Mouse (Mus musculus) neutrophil, adult 5-6 weeks (primary cell): Measurements from ENCODE around the gene Polr2l. TPM values are rescaled to one million over a fixed set of nuclear protein-coding genes. Genes with fewer than 3 reads are reported as not detected.

Experiments
- ATAC-seq: fragments of 151-379, 151-347 bp; 2 replicates; pipeline ENCODE4 v1.8.0; 2017; ENCODE audit warnings: mild to moderate bottlenecking, moderate TSS enrichment; ENCODE audit not compliant: insufficient number of reproducible peaks, poor library complexity, low FRiP score, severe bottlenecking; ENCODE audit errors: extremely low read depth
- total RNA-seq: library from RNA; stranded (forward); fragments of 200-1000 nt; gene quantifications from 2 replicates; pipeline ENCODE4 v1.2.3, GENCODE M21; 2017

Gene Polr2l
- total RNA-seq, 1 experiment from 2014 or later = 10.5 TPM

- peak; percentile 56 for ATAC-seq
These were observed 37.5 kb downstream of the Polr2l start, which contains the start of gene Slc25a22 for GRCm38 (mm10) chr7:141437178-141438120. TSS of gene Slc25a22 (minus strand) at chr7:141437892.

GRCm38 (mm10) chr7:141436523-141436892 is 38.4 kb downstream of the Polr2l start:
- ATAC-seq = no peak

GRCm38 (mm10) chr7:141435856-141436522 is 38.9 kb downstream of the Polr2l start:
- ATAC-seq = no peak

GRCm38 (mm10) chr7:141435129-141435855 is 39.6 kb downstream of the Polr2l start:
- peak; percentile 55 for ATAC-seq

- ATAC-seq = no peak
These were observed 40.5 kb downstream of the Polr2l start for GRCm38 (mm10) chr7:141434464-141434863.

- ATAC-seq = no peak
These were observed 41.2 kb downstream of the Polr2l start for GRCm38 (mm10) chr7:141433517-141434400.

- no peak for ATAC-seq
These were observed 42.0 kb downstream of the Polr2l start for GRCm38 (mm10) chr7:141432741-141433516.

- ATAC-seq = no peak
These were observed 42.7 kb downstream of the Polr2l start for GRCm38 (mm10) chr7:141432186-141432611.

- no peak for ATAC-seq
These were observed 43.3 kb downstream of the Polr2l start for GRCm38 (mm10) chr7:141431434-141432185.

- ATAC-seq = no peak
These were observed 44.2 kb downstream of the Polr2l start for GRCm38 (mm10) chr7:141430585-141431240.

- ATAC-seq = no peak
These were observed 44.9 kb downstream of the Polr2l start for GRCm38 (mm10) chr7:141429840-141430584.

GRCm38 (mm10) chr7:141429310-141429709 is 45.6 kb downstream of the Polr2l start, which contains the start of gene Cend1:
TSS of gene Cend1 (minus strand) at chr7:141429491.
- ATAC-seq = no peak

GRCm38 (mm10) chr7:141428701-141429100 is 46.2 kb downstream of the Polr2l start:
- ATAC-seq = no peak

GRCm38 (mm10) chr7:141426948-141427730 is 47.8 kb downstream of the Polr2l start:
- no peak for ATAC-seq

GRCm38 (mm10) chr7:141423811-141424210 is 51.1 kb downstream of the Polr2l start:
- ATAC-seq = no peak
